Mouse (Mus musculus) cerebellum, postnatal 4 days (tissue): Measurements from ENCODE around the gene Tgm5.
"Not testable (repeated sequence)": the region's sequence is repeated elsewhere in the genome, so short reads cannot be mapped to it uniquely, and the experiment has no call there.

Experiments
- DNase-seq, 2 experiments: peaks; one replicate each; pipeline ENCODE4 v3.0.0; 2022; ENCODE audit warnings: low spot score in 2 of 2, mixed read lengths in 1 of 2

The Tgm5 gene

DNA sequence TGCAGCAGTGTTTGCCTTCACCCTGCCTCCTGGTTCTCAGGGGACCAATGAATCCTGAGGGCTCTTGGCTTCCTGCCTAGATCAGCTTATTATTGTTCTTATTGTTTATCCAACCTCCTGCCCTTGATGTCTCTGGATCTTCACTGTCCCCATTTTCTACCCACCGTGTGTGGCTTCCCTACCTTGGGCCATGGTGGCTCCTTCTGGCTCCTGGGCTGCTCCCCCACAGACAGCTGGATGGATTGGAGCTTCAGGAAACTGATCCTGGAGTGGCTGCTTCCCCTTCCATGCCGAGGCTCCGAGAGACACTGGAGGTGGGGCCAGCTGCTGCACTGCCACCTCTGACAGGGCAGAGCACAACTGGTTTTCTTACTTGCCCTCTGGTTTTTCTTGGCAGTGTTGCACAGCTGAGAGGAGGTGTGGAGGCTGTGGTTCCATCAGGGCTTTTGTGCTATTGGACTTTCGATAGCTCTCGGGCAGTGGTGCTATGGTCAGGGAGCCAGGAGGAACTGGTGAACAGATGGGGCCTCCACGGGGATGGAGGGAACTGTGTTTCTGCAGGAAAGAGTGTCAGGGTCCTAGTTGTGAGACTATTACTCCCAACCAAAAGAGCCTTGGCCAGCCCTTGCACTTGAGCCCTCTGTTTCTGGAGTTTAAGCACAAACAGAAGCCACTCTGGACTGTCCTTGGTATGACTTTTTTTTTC, at the start of gene Tgm5:
Tgm5 (minus strand) TSS at position 362 of the 706 bp plus-strand sequence.
- DNase-seq: no peak

DNA sequence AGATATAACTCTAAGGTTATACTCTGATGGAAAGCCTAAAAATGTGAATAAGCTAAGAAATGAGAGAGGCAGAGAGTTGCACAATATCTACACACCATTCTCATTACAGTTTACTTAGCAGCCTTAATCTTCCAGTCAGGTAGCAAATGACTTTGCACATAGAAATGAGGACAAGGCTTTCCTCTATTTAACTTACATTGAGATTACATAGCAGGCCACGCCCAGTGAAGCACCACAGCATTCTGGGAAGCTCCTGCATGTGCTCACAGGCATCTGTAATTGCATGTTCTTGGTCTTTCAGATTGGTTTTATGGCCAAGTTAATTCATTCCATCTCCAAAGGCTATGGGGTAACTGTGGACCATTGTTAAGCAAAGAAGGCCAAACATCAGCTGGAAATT, 47.2 kb upstream of the Tgm5 start:
- no peak for DNase-seq

DNA sequence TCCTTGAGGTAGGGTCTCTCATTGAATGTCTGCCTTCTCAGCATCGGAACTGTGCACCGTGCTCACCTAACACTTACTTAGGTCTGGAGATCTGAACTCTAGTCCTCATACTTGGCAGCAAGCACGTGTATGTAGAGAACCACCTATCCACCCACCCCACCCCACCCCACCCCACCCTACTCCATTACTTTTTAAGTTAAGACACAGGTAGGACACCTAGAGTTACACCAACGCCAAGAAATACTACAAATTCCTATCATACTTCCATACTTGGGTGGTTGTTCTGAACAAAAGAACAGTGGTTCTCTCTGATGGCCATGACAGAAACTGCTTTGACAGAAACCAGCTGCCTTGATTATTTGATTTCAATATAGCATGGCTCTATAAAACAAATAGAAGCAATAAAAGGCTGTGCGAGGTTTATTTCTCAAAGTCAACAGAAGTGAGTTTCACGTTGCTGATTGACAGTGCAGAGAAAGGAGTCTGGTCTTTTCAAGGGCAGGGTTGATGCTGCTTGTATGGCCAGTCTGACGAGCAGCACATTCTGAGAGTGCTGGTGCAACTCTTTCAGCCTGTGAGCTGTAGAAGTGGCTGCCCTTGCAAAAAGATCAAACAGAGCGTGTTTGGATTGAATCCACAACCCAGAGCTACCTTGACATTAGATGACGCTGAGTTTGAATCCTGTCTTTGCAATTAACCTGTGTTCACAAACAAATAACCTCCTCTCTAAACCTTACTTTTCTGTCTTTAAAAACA, 43.4 kb upstream of the Tgm5 start:
- no peak for DNase-seq

DNA sequence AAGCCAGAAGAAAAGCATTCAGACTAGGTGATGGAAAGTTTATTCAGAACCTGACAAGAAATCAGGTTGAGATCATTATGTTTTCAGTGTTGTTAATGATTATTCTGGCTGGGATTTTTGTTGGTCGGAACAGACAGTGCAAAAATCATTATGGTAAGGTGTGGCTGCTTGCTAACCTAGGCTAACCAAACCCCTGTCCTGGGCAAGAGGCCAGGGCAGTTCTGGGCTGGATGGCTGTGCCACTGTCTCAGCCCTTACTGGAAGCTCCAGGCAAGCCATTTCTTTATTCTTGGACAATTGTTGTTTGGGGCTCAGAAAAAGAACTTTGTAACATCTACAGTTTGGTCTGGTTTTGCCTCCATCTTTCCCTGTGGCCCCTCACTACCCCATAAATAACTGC, 41.9 kb upstream of the Tgm5 start:
- no peak for DNase-seq

DNA sequence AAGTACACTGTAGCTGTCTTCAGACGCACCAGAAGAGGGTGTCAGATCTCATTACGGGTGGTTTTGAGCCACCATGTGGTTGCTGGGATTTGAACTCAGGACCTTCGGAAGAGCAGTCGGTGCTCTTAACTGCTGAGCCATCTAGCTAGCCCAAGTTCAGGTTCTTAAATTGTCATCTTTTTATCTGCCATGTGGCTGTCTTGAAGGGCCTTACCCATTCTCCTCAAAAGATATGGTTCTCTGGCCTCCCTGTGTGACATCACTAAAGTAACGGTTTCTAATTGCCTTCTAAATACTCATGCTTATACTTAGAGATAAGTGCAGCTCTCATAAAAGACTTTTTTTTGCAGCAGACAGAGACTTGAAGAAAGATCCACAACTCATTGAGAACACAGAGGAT, 40.7 kb upstream of the Tgm5 start:
- not testable (repeated sequence) for DNase-seq

- no peak for DNase-seq
These were observed 33.6 kb upstream of the Tgm5 start for GRCm38 (mm10) chr2:121119260-121119659.

DNA sequence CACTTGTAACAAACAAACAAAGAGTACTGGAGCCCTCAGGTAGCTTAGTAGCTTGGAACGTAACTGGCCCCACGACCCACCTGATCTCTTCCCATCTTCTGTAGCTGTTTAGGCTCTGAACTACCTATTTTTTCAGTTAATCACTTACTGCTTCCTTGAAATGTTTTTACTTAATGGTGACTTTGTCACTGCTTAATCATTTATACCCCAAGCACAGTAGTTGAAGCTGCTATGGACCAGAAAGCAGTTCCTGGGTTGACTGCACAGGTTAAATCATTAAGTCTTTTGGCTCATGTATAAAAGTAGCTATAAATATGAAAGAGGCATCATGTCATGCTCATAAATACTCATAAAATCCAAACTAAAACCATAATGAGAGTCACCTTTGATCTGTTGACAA, 29.8 kb upstream of the Tgm5 start:
- DNase-seq: no peak

- DNase-seq: no peak
These were observed 24.1 kb upstream of the Tgm5 start, which contains the start of gene Tgm7 for GRCm38 (mm10) chr2:121109695-121110094. Gene Tgm7, minus strand, starts transcription at chr2:121109795.

DNA sequence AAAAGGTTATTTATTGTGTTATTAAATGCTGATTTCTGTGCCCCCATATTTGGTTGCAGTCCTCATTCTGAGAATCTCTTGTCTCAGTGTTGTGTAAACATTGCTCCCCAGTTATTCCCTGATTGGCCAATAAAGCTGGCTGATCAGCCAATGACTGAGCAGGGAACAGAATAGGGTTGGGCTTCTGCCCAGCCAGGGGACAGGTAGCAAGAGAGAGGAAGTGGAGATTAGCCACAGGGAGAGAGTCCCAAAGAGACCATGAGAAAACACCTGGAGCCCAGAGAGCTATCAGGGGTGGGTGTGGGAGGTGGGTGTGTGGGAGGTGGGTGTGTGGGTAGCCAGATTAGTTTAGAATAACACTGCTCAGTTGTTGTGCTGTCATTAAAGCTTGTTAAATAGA, 20.3 kb upstream of the Tgm5 start:
- no peak for DNase-seq

DNA sequence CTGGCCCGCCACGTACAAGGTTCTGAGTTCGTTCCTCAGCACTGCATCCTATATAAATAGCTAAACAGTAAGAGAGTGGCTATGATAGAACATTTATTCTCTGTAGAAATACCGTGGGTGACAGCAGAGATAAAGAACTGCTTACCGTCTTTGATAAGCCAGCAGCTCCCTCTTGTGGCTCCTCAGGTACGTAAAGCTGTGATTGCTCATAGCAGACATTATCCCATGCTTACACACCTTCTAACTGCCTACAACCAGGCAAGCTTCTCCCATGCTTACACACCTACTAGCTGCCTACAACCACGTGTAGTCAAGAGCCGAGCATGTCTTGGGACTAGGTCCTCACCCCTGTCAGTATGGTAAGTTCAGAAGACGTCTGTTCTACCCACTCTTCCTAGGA, 16.4 kb upstream of the Tgm5 start:
- DNase-seq: peak in 1 of 2 experiments; percentile 57

DNA sequence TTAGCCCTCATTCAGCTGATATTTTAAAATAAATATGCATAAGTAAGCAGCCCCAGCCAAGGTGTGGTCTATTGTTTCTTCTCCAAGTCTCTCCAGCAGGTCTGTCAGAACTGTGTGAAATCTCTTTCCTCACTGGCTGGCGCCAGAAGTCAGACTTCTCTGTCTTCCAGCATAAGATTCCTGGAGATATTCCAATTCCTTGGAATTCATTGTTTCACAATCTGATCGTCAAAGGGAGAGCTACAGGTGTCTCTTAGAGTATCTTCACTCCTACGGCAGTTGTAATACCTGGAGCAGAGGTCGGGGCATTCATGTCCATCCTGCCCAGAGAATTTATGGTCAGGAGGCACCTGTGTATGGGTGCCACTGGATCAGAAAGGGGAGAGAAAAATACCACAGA, 4.1 kb upstream of the Tgm5 start:
- DNase-seq: no peak

GRCm38 (mm10) chr2:121088507-121088906, 2.9 kb upstream of the Tgm5 start:
- DNase-seq: no peak

- no peak for DNase-seq
These were observed 3.0 kb downstream of the Tgm5 start for GRCm38 (mm10) chr2:121082626-121083025.

DNA sequence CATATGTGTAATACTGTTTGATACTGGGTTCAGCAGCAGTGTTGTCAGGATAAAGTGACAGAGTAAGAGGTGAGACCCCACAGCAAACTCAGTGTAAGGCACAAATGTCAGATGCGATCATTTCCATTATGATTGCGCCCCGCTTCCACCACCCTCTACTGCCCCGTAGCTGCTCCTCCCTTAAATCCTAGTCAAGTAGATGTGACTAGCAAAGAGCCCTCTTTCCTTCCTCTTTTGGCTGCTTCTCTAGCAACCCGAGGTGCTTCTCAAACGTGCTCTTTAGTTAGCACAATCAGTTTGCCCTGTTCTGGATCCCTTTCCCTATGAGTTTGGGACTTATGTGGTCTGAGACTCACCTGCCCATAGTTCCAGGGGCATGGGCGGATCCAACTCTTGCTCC, 10.9 kb downstream of the Tgm5 start:
- DNase-seq: no peak

DNA sequence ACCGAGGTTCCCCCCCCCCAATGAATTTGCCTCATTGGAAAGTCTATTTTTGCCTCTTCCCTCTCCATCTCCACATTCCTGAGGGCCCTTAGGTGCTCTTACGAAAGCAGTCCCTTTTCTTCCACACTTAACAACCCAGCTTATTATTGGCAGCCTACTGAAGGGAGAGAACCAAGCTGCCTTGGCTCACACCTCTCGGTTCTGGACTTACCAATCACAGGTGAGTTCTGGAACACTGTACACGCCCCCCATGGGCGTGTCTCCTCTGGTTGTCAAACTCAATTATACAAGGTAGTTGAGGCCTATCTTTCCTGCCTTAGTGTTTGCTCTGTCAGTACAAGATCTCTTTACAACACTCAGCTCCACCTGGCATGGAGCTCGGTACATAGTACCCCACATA, 13.8 kb downstream of the Tgm5 start:
- DNase-seq: no peak

- DNase-seq: no peak
These were observed 16.1 kb downstream of the Tgm5 start for GRCm38 (mm10) chr2:121069506-121069905.

DNA sequence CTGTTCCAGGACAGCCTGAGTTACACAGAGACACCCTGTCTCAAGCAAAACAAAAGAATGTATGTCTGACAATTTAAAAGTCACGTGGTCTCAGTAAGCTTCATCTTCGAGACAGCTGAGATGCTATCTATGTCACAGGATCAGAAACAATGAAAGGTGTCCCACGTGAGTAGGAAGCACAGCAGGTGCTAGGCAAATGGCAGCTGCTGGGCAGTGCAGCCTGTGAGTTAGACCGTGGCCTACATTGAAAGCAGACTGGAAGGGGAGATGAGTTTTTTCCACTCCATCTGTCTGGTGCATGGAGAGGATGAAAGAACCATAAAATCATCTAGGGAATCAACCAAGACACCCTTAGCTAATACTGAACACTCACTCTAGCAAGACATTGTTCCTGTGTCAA, 18.5 kb downstream of the Tgm5 start:
- DNase-seq: no peak

GRCm38 (mm10) chr2:121061315-121061714, 24.3 kb downstream of the Tgm5 start:
- no peak for DNase-seq

DNA sequence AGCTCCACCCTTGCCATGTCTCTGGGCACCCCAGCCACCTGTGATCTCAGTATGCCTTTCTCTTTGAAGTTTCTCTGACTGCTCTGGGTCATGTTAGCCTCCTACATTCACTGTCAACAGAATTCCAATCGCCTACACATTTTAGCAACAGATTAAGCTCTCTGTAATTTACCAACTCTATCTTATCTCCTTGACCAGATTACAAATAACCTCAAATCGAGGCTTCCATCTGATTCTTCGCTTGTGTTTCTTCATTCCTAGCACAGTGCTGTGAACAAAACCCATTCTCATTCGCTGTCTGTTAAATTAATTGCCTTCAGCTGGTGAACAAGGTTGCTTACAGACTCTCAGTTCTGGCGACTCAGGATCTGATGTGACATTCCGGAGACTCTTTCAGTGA, 27.6 kb downstream of the Tgm5 start:
- DNase-seq: no peak

- no peak for DNase-seq
These were observed 29.7 kb downstream of the Tgm5 start for GRCm38 (mm10) chr2:121055915-121056314.

DNA sequence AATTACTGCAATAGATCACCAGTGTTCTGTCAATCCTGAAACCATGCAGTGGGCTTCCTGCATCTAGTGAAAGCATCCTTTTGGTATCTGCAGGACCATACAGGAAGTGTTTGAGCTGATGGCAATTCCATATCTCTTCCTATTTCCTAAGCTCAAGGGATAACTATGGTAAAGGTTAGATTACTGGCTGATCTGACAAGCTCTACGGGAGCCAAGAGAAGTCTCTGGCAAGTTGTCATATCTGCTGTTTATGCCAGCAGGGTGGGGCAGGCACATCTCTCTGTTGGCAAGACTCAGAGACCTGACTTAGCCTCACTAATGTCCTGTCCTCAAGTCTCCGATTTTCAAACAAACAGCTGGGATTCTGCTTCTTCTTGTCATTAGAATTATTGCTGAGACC, 31.6 kb downstream of the Tgm5 start:
- no peak for DNase-seq

- DNase-seq: no peak
These were observed 33.5 kb downstream of the Tgm5 start for GRCm38 (mm10) chr2:121052176-121052575.

DNA sequence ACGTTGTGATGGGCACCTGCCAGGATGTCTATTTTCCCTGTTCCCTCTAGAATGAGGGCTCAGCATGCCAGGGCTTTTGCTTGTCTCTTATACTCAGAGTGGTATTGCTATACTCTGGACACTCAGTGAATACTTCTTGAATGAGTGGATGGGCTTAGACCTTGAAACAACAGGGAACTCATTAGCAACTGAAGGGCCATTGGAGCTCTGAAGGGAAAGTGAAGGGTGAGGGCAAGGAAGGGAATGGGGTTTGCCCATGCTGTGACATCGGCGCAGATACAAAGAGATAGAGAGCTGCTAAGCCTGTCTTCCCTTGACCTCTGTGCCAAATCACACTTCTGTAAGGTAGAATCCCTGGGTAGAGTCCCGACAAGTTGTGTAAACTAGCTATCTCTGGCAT, 40.0 kb downstream of the Tgm5 start:
- no peak for DNase-seq
